Mouse (Mus musculus) MEL (cell line): ENCODE data around the gene Magi2.

Experiments
- POLR2A ChIP-seq, 2 experiments: IDR thresholded peaks; 2 replicates each; pipeline ENCODE4 v1.6.1; 2011 to 2012; ENCODE audit warnings: low read length in 2 of 2, mild to moderate bottlenecking in 2 of 2, control low read depth in 1 of 2, improper control_type of control experiment in 1 of 2, low read depth in 1 of 2, moderate library complexity in 1 of 2; ENCODE audit not compliant: control insufficient read depth in 1 of 2, insufficient read depth in 1 of 2, poor library complexity in 1 of 2
- RAD21 ChIP-seq: IDR thresholded peaks from 2 replicates; pipeline ENCODE4 v1.6.1; 2011; ENCODE audit warnings: mild to moderate bottlenecking, low read depth, low read length, improper control_type of control experiment
- USF1 ChIP-seq: IDR thresholded peaks from 2 replicates; pipeline ENCODE4 v1.6.1; 2014; ENCODE audit warnings: low read depth, mild to moderate bottlenecking, inconsistent platforms, low read length, improper control_type of control experiment, moderate library complexity
- USF2 ChIP-seq, 2 experiments: IDR thresholded peaks; 2 replicates each; pipeline ENCODE4 v1.6.1; 2011 to 2012; ENCODE audit warnings: improper control_type of control experiment in 2 of 2, low read length in 2 of 2, borderline replicate concordance in 1 of 2, inconsistent platforms in 1 of 2, low read depth in 1 of 2, mild to moderate bottlenecking in 1 of 2; ENCODE audit not compliant: insufficient read depth in 1 of 2

- TF ChIP-seq USF1 (no peak), POLR2A (IDR thresholded peaks at IDR 0.05; ENCODE audit: control insufficient read depth in 1 of 2, insufficient read depth in 1 of 2, low read depth in 1 of 2, low read length in 2 of 2, poor library complexity in 1 of 2) (no peak), USF2 (IDR thresholded peaks at IDR 0.05; ENCODE audit: borderline replicate concordance in 1 of 2, insufficient read depth in 1 of 2, low read depth in 1 of 2, low read length in 2 of 2) (no peak), RAD21 (no peak; the same call in 1 of the 2 replicates)
Observed at GRCm38 (mm10) chr5:20653425-20654185, 1426.8 kb downstream of the Magi2 start.
